8 mouse cellular contexts compared by ENCODE assay signal in the genomic region with DNA sequence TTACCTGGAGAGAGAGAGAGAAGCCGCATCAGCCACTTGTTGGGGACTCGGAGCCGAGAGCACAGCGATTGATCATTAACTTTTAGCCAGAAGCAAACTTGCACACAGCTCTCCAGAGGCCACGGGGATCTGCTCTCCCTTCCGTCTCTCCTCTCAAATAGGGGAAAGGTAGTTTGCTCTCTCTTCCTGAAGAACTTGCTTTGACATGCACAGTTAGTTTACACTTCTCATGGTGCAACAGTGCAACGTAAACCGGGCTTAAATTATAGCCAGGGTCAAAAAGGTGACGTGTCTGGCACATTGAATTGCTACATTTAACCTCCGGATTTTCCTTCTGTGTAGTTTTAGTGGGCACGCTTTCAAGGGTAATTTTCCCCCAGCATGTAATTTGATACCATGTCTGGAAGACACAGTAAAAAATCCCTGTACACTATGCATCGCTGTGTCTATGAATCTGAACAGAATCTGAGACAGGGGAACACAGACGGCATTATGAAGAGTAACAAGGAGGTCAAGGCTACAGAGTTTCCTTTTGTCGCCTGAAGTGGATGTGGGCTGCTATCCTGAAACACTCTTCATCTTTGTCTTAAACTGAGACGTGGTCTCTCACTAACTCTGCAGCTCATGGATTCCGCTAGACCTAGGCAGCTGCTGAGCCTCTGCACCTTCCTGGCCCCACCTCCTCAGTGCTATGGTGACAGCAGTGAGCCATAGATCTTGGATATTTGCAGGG.
A peak's percentile ranks its signal among the peaks of the same experiment; 100 is the strongest.
DNase-seq lines count a peak whose midpoint lies in the region; ATAC-seq and TF ChIP-seq lines count a peak whose summit lies in the region.

No protein-coding gene starts in this region.

- H3K4me3 ChIP-seq in midbrain, embryonic 11.5 days (ENCODE audit: low read depth, low read length) = no peak overlapping the region
- no peak overlapping the region for H3K4me3 ChIP-seq in midbrain, postnatal 0 days (ENCODE audit: low read depth, low read length)
- no peak overlapping the region for H3K4me3 ChIP-seq in hindbrain, embryonic 13.5 days
- no peak overlapping the region for H3K4me3 ChIP-seq in neural tube, embryonic 15.5 days (replicated peaks)

- peak; percentile 72 for ATAC-seq in midbrain, embryonic 11.5 days (ENCODE audit: low FRiP score)
- ATAC-seq in midbrain, postnatal 0 days (ENCODE audit: low FRiP score) = no peak
- peak; percentile 43; the same call in 1 of the 2 replicates for ATAC-seq in hindbrain, embryonic 13.5 days (ENCODE audit: low FRiP score)
- no peak for ATAC-seq in neural tube, embryonic 15.5 days (ENCODE audit: low FRiP score)
- ATAC-seq in erythroid progenitor cell, adult 5-6 weeks (replicated peaks; ENCODE audit: low FRiP score, poor library complexity, severe bottlenecking) = no peak
- ATAC-seq in monocyte, adult 5-6 weeks (replicated peaks; ENCODE audit: insufficient number of reproducible peaks, low FRiP score, low TSS enrichment, poor library complexity, severe bottlenecking) = no peak

- H3K4me2 ChIP-seq in midbrain, embryonic 11.5 days = no peak overlapping the region
- H3K4me2 ChIP-seq in midbrain, postnatal 0 days (ENCODE audit: low read depth, low read length, poor library complexity, severe bottlenecking) = no peak overlapping the region
- H3K4me2 ChIP-seq in hindbrain, embryonic 13.5 days = peak overlapping the region; percentile 10; the same call in 1 of the 2 replicates
- peak overlapping the region; percentile 25 for H3K4me2 ChIP-seq in neural tube, embryonic 15.5 days

- H3K4me1 ChIP-seq in midbrain, embryonic 11.5 days (ENCODE audit: control insufficient read depth, insufficient read depth, low read length) = no peaks in the 10 kb centered on the region
- no peaks in the 10 kb centered on the region for H3K4me1 ChIP-seq in midbrain, postnatal 0 days (ENCODE audit: insufficient read depth, low read length)
- H3K4me1 ChIP-seq in hindbrain, embryonic 13.5 days (replicated peaks) = peaks cover 13% of the 10 kb centered on the region
- 0 out of 2 replicates have a peak, but pooled peaks cover 12% of the 10 kb centered on the region for H3K4me1 ChIP-seq in neural tube, embryonic 15.5 days

- no peak for TF ChIP-seq CTCF in midbrain, postnatal 0 days (IDR thresholded peaks at IDR 0.05)

- no peak for DNase-seq in midbrain, embryonic 11.5 days (ENCODE audit: low spot score, missing footprints)
- no peak for DNase-seq in midbrain, postnatal 0 days (ENCODE audit: low spot score)
- DNase-seq in large intestine, adult 2 months (ENCODE audit: low read depth, low spot score) = peak; percentile 10
- no peak for DNase-seq in adipocyte (ENCODE audit: low spot score)

- WGBS in midbrain, embryonic 11.5 days = 63% methylated on average over 16 of the region's 16 CpGs
- WGBS in midbrain, postnatal 0 days = 45% methylated on average over 16 of the region's 16 CpGs
- WGBS in hindbrain, embryonic 13.5 days = 42% methylated on average over 16 of the region's 16 CpGs
- WGBS in large intestine, adult 2 months = 13% methylated on average over 16 of the region's 16 CpGs
- 19% methylated on average over 16 of the region's 16 CpGs for WGBS in neural tube, embryonic 15.5 days

- H3K9ac ChIP-seq in midbrain, embryonic 11.5 days (ENCODE audit: low read length) = no peak overlapping the region
- no peak overlapping the region for H3K9ac ChIP-seq in midbrain, postnatal 0 days (replicated peaks; ENCODE audit: low read length, poor library complexity, severe bottlenecking)
- H3K9ac ChIP-seq in hindbrain, embryonic 13.5 days = no peak overlapping the region
- H3K9ac ChIP-seq in neural tube, embryonic 15.5 days (replicated peaks) = no peak overlapping the region

- H3K27me3 ChIP-seq in midbrain, embryonic 11.5 days (ENCODE audit: control insufficient read depth, insufficient read depth, low read length) = no peaks in the 10 kb centered on the region
- H3K27me3 ChIP-seq in midbrain, postnatal 0 days (ENCODE audit: insufficient read depth, low read length) = no peaks in the 10 kb centered on the region
- H3K27me3 ChIP-seq in hindbrain, embryonic 13.5 days = no peaks in the 10 kb centered on the region
- H3K27me3 ChIP-seq in neural tube, embryonic 15.5 days (replicated peaks) = no peaks in the 10 kb centered on the region

- no peak overlapping the region for H3K27ac ChIP-seq in midbrain, embryonic 11.5 days (ENCODE audit: low read depth, low read length)
- H3K27ac ChIP-seq in midbrain, postnatal 0 days (ENCODE audit: low read depth, low read length) = no peak overlapping the region
- H3K27ac ChIP-seq in hindbrain, embryonic 13.5 days = no peak overlapping the region
- H3K27ac ChIP-seq in neural tube, embryonic 15.5 days (replicated peaks) = no peak overlapping the region

- no peaks in the 10 kb centered on the region for H3K36me3 ChIP-seq in midbrain, embryonic 11.5 days (ENCODE audit: control insufficient read depth, insufficient read depth, low read length)
- H3K36me3 ChIP-seq in midbrain, postnatal 0 days (ENCODE audit: insufficient read depth, low read length) = no peaks in the 10 kb centered on the region
- H3K36me3 ChIP-seq in hindbrain, embryonic 13.5 days = no peaks in the 10 kb centered on the region
- no peaks in the 10 kb centered on the region for H3K36me3 ChIP-seq in neural tube, embryonic 15.5 days

- no peaks in the 10 kb centered on the region for H3K9me3 ChIP-seq in midbrain, embryonic 11.5 days (ENCODE audit: control insufficient read depth, low read length)
- H3K9me3 ChIP-seq in midbrain, postnatal 0 days (ENCODE audit: low read length) = no peaks in the 10 kb centered on the region
- no peaks in the 10 kb centered on the region for H3K9me3 ChIP-seq in hindbrain, embryonic 13.5 days
- no peaks in the 10 kb centered on the region for H3K9me3 ChIP-seq in neural tube, embryonic 15.5 days (replicated peaks)

Comparison
In these comparisons a context has a peak if more than half of its experiments do, and no peak if none do; other contexts are left out.
1. ATAC-seq: peak in midbrain, embryonic 11.5 days (single experiment) and hindbrain, embryonic 13.5 days (single experiment); none in midbrain, postnatal 0 days (single experiment), neural tube, embryonic 15.5 days (single experiment), erythroid progenitor cell, adult 5-6 weeks (single experiment) and monocyte, adult 5-6 weeks (single experiment).
2. H3K4me2 ChIP-seq: peak in hindbrain, embryonic 13.5 days (single experiment) and neural tube, embryonic 15.5 days (single experiment); none in midbrain, embryonic 11.5 days (single experiment) and midbrain, postnatal 0 days (single experiment).